Mouse (Mus musculus) olfactory bulb, adult 2 months (tissue): ENCODE data around the gene Acsbg1.

Experiments
- CTCF ChIP-seq: fragments of 200-500 bp; IDR thresholded peaks from 2 replicates; pipeline ENCODE4 v1.5.1; 2012; ENCODE audit warnings: low read depth, mild to moderate bottlenecking, low read length, moderate library complexity; ENCODE audit not compliant: insufficient read depth
- POLR2A ChIP-seq: fragments of 200-500 bp; IDR thresholded peaks from 2 replicates; pipeline ENCODE4 v1.6.1; 2012; ENCODE audit warnings: mild to moderate bottlenecking, low read depth, low read length, moderate library complexity; ENCODE audit not compliant: insufficient read depth

DNA sequence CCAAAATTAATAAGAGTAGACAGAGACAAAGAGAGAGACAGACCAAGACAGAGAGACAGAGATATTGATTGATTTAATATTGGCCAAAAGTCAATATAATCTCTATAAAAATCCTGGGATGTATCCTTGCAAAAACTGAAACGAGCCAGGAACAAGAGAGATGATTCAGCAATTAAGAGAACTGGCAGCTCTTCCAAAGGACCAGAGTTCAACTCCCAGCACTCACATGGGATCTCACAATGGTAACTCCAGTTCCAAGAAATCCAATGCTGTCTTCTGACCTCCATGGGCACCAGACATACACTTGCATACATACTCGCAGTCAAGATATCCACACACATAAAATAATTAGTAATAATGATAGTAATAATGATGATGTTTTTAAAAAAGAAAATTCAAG lies 8.9 kb downstream of the Acsbg1 start:
- TF ChIP-seq POLR2A (no peak), CTCF (no peak)
